In the genomic region with DNA sequence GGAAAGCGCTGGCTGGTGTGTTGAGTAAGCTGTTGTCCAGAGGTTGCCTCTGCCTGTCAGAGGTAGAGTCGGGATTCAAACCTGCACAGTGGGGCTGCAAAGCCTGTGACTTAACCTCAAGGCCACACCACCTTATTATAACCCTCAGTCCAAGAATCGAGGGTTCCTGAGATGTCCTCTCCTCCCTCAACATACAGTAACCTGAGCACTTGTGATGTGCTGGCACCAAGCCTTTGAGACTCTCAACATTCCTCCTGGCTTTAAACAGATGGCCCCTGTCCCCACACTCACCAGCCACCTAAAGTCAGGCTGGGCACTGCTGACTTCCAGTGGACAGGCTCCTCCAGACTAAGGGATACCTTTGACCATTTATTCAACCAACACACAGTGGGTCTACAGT, we compare ENCODE assay signal across 15 mouse cellular contexts.
A peak's percentile ranks its signal among the peaks of the same experiment; 100 is the strongest.
DNase-seq lines count a peak whose midpoint lies in the region; ATAC-seq and TF ChIP-seq lines count a peak whose summit lies in the region.
"Had no signal": no experiment of that assay in that cellular context is flagged by ENCODE, and none has a peak within 500 bp of the region (broad histone marks: within the 10 kb centered on the region; RNA-seq: fewer than 3 reads in every experiment).

No protein-coding gene starts in this region.

- no peak for DNase-seq in heart, postnatal 0 days (ENCODE audit: low spot score)
- DNase-seq in heart, postnatal 25 days (ENCODE audit: low spot score), result no peak
- no peak for DNase-seq in liver, embryonic 11.5 days (ENCODE audit: low spot score)
- no peak for DNase-seq in embryonic facial prominence, embryonic 14.5 days (ENCODE audit: low spot score)
- DNase-seq in cerebellum, postnatal 25 days, result no peak
- DNase-seq: adrenal gland, postnatal 36 days; right cerebral cortex, postnatal 4 days; thymus, postnatal 25 days had no signal

- TF ChIP-seq CTCF in heart, postnatal 0 days (IDR thresholded peaks at IDR 0.05; ENCODE audit: low read depth), result no peak

- intact Hi-C loops in heart, postnatal 25 days (cut with DNase I), result loop anchor here (1.0 to 2.0 kb wide), 2 partner anchors 29 to 41 kb away; no protein-coding TSS in a partner anchor

- H3K36me3 ChIP-seq in heart, postnatal 0 days (replicated peaks; ENCODE audit: control insufficient read depth, insufficient read depth, low read length), result 0 out of 2 replicates have a peak, but pooled peaks cover 9% of the 10 kb centered on the region
- no peaks in the 10 kb centered on the region for H3K36me3 ChIP-seq in liver, embryonic 16.5 days (ENCODE audit: control insufficient read depth, insufficient read depth)
- no peaks in the 10 kb centered on the region for H3K36me3 ChIP-seq in liver, embryonic 11.5 days (ENCODE audit: control insufficient read depth, insufficient read depth, low read length)
- no peaks in the 10 kb centered on the region for H3K36me3 ChIP-seq in embryonic facial prominence, embryonic 14.5 days (ENCODE audit: control insufficient read depth, insufficient read depth, low read length)
- no peaks in the 10 kb centered on the region for H3K36me3 ChIP-seq in myocyte (ENCODE audit: control insufficient read depth, insufficient read depth)
- H3K36me3 ChIP-seq: neural tube, embryonic 12.5 days had no signal

- H3K9me3 ChIP-seq in heart, postnatal 0 days (replicated peaks; ENCODE audit: control insufficient read depth, low read length), result no peaks in the 10 kb centered on the region
- H3K9me3 ChIP-seq in liver, embryonic 16.5 days (replicated peaks; ENCODE audit: control insufficient read depth, low read length), result no peaks in the 10 kb centered on the region
- no peaks in the 10 kb centered on the region for H3K9me3 ChIP-seq in liver, embryonic 11.5 days (ENCODE audit: control insufficient read depth, low read length)
- H3K9me3 ChIP-seq in embryonic facial prominence, embryonic 14.5 days (ENCODE audit: control insufficient read depth, low read length), result no peaks in the 10 kb centered on the region
- H3K9me3 ChIP-seq: neural tube, embryonic 12.5 days had no signal

- ATAC-seq in heart, postnatal 0 days (ENCODE audit: insufficient read depth, low read depth), result no peak
- no peak for ATAC-seq in liver, embryonic 16.5 days (ENCODE audit: low read depth)
- no peak for ATAC-seq in liver, embryonic 11.5 days (replicated peaks; ENCODE audit: low FRiP score)
- ATAC-seq in embryonic facial prominence, embryonic 14.5 days (ENCODE audit: low read depth), result no peak
- ATAC-seq: activated CD4-positive, CD25-positive, alpha-beta regulatory T cell, adult 4 months; forebrain, embryonic 14.5 days; midbrain, embryonic 16.5 days had no signal

- TF ChIP-seq POLR2A in myocyte (IDR thresholded peaks at IDR 0.05; ENCODE audit: insufficient read length, low read depth), result no peak

- TF ChIP-seq EP300 in heart, postnatal 0 days (IDR thresholded peaks at IDR 0.05; ENCODE audit: low read depth), result no peak

- peaks cover 99% of the 10 kb centered on the region for H3K4me1 ChIP-seq in heart, postnatal 0 days (ENCODE audit: control insufficient read depth, insufficient read depth)
- peaks cover 13% of the 10 kb centered on the region for H3K4me1 ChIP-seq in liver, embryonic 16.5 days (ENCODE audit: control insufficient read depth, low read depth, low read length)
- peaks cover 54% of the 10 kb centered on the region for H3K4me1 ChIP-seq in liver, embryonic 11.5 days (replicated peaks; ENCODE audit: control insufficient read depth, insufficient read depth, low read length)
- H3K4me1 ChIP-seq in embryonic facial prominence, embryonic 14.5 days (ENCODE audit: control insufficient read depth, insufficient read depth, low read length), result peaks cover 74% of the 10 kb centered on the region

- peak overlapping the region; percentile 24 for H3K9ac ChIP-seq in heart, postnatal 0 days (replicated peaks; ENCODE audit: low read depth, low read length)
- H3K9ac ChIP-seq in liver, embryonic 16.5 days (ENCODE audit: low read depth, low read length), result no peak overlapping the region
- H3K9ac ChIP-seq in liver, embryonic 11.5 days (ENCODE audit: low read depth, low read length), result no peak overlapping the region
- 0 out of 2 replicates have a peak overlapping the region, but pooled peaks have one; percentile 7 for H3K9ac ChIP-seq in embryonic facial prominence, embryonic 14.5 days (ENCODE audit: low read depth, low read length)
- H3K9ac ChIP-seq: hindbrain, embryonic 14.5 days; neural tube, embryonic 12.5 days had no signal

- H3K4me2 ChIP-seq in heart, postnatal 0 days (ENCODE audit: low read depth, low read length), result peak overlapping the region; percentile 23
- H3K4me2 ChIP-seq in liver, embryonic 16.5 days (ENCODE audit: low read depth, low read length), result no peak overlapping the region
- no peak overlapping the region for H3K4me2 ChIP-seq in liver, embryonic 11.5 days
- no peak overlapping the region for H3K4me2 ChIP-seq in embryonic facial prominence, embryonic 14.5 days (ENCODE audit: low read depth, low read length)
- peak overlapping the region; percentile 72 for H3K4me2 ChIP-seq in myocyte (ENCODE audit: low read depth)
- H3K4me2 ChIP-seq: hindbrain, embryonic 14.5 days; neural tube, embryonic 12.5 days had no signal

- no peaks in the 10 kb centered on the region for H3K27me3 ChIP-seq in heart, postnatal 0 days (ENCODE audit: control insufficient read depth, insufficient read depth, low read length)
- H3K27me3 ChIP-seq in liver, embryonic 16.5 days (ENCODE audit: control insufficient read depth, insufficient read depth, low read depth, low read length), result no peaks in the 10 kb centered on the region
- H3K27me3 ChIP-seq in liver, embryonic 11.5 days (replicated peaks; ENCODE audit: control insufficient read depth, insufficient read depth, low read length), result no peaks in the 10 kb centered on the region
- H3K27me3 ChIP-seq in embryonic facial prominence, embryonic 14.5 days (replicated peaks; ENCODE audit: control insufficient read depth, insufficient read depth, low read length), result no peaks in the 10 kb centered on the region
- no peaks in the 10 kb centered on the region for H3K27me3 ChIP-seq in myocyte (ENCODE audit: control insufficient read depth, insufficient read depth, insufficient read length)
- H3K27me3 ChIP-seq: neural tube, embryonic 12.5 days had no signal

- H3ac ChIP-seq in myocyte (ENCODE audit: control insufficient read depth, insufficient read length), result no peak overlapping the region

- 56% methylated on average over 3 of the region's 3 CpGs for WGBS in heart, postnatal 0 days
- 45% methylated on average over 3 of the region's 3 CpGs for WGBS in liver, embryonic 16.5 days (ENCODE audit: insufficient replicate concordance)
- WGBS in liver, embryonic 11.5 days, result 52% methylated on average over 3 of the region's 3 CpGs
- WGBS in embryonic facial prominence, embryonic 14.5 days, result 63% methylated on average over 3 of the region's 3 CpGs

- no peak overlapping the region for H3K4me3 ChIP-seq in heart, postnatal 0 days (ENCODE audit: low read depth, low read length)
- H3K4me3 ChIP-seq in liver, embryonic 16.5 days (ENCODE audit: low read depth, low read length), result no peak overlapping the region
- no peak overlapping the region for H3K4me3 ChIP-seq in liver, embryonic 11.5 days (ENCODE audit: low read depth, low read length)
- no peak overlapping the region for H3K4me3 ChIP-seq in embryonic facial prominence, embryonic 14.5 days (ENCODE audit: low read depth, low read length)
- no peak overlapping the region for H3K4me3 ChIP-seq in myocyte
- H3K4me3 ChIP-seq: neural tube, embryonic 12.5 days had no signal

- H3K27ac ChIP-seq in heart, postnatal 0 days (ENCODE audit: low read depth), result peak overlapping the region; percentile 94
- 0 out of 2 replicates have a peak overlapping the region, but pooled peaks have one; percentile 3 for H3K27ac ChIP-seq in liver, embryonic 16.5 days (ENCODE audit: low read length)
- H3K27ac ChIP-seq in liver, embryonic 11.5 days (ENCODE audit: low read depth, low read length), result no peak overlapping the region
- H3K27ac ChIP-seq in embryonic facial prominence, embryonic 14.5 days (replicated peaks; ENCODE audit: low read depth, low read length), result no peak overlapping the region
- H3K27ac ChIP-seq: neural tube, embryonic 12.5 days had no signal

- H3K79me2 ChIP-seq in myocyte (ENCODE audit: control insufficient read depth, insufficient read depth), result peaks cover 74% of the 10 kb centered on the region

TF ChIP-seq in myocyte, 11 proteins besides CTCF, POLR2A, EP300 and RAD21:
- no peak for TF ChIP-seq MAX (IDR thresholded peaks at IDR 0.05; ENCODE audit: low read depth)
- no peak for TF ChIP-seq SRF (IDR thresholded peaks at IDR 0.05; ENCODE audit: control insufficient read depth, insufficient read length, low read depth)
- TF ChIP-seq TCF3 (IDR thresholded peaks at IDR 0.05; ENCODE audit: insufficient read length, low read depth), result no peak
- no peak for TF ChIP-seq MYOG (IDR thresholded peaks at IDR 0.05; ENCODE audit: control insufficient read depth in 1 of 3, insufficient read depth in 1 of 3, insufficient read length in 2 of 3, low read depth in 2 of 3)
- TF ChIP-seq REST (IDR thresholded peaks at IDR 0.05; ENCODE audit: insufficient read depth, insufficient read length), result no peak
- no peak for TF ChIP-seq USF1 (IDR thresholded peaks at IDR 0.05; ENCODE audit: low read depth)
- TF ChIP-seq E2F4 (IDR thresholded peaks at IDR 0.05; ENCODE audit: insufficient read depth), result no peak
- TF ChIP-seq MYOD1 (IDR thresholded peaks at IDR 0.05; ENCODE audit: control insufficient read depth in 1 of 3, insufficient read length in 2 of 3, low read depth in 2 of 3), result no peak
- no peak for TF ChIP-seq POLR2AphosphoS2 (IDR thresholded peaks at IDR 0.05; ENCODE audit: insufficient read length, low read depth)
- TF ChIP-seq TCF12 (IDR thresholded peaks at IDR 0.05; ENCODE audit: insufficient read depth, poor library complexity, severe bottlenecking), result no peak
- no peak for TF ChIP-seq CEBPB (IDR thresholded peaks at IDR 0.05; ENCODE audit: insufficient read depth, poor library complexity, severe bottlenecking)

Comparison
In these comparisons a context has a peak if more than half of its experiments do, and no peak if none do; other contexts are left out.
1. H3K27ac ChIP-seq: peak in heart, postnatal 0 days (single experiment) and liver, embryonic 16.5 days (single experiment); none in liver, embryonic 11.5 days (single experiment) and embryonic facial prominence, embryonic 14.5 days (single experiment).
2. H3K4me2 ChIP-seq: peak in heart, postnatal 0 days (single experiment) and myocyte (single experiment); none in liver, embryonic 16.5 days (single experiment), liver, embryonic 11.5 days (single experiment) and embryonic facial prominence, embryonic 14.5 days (single experiment).
3. H3K9ac ChIP-seq: peak in heart, postnatal 0 days (single experiment) and embryonic facial prominence, embryonic 14.5 days (single experiment); none in liver, embryonic 16.5 days (single experiment) and liver, embryonic 11.5 days (single experiment).